Mouse (Mus musculus): ENCODE data around the gene Ago3.

GRCm38 (mm10) chr4:126431746-126432145, 2.4 kb upstream of the Ago3 start:
- TF ChIP-seq CTCF (IDR thresholded peaks at IDR 0.05; ENCODE audit: low read depth, low read length): no peak
- TF ChIP-seq POLR2A (IDR thresholded peaks at IDR 0.05; ENCODE audit: borderline replicate concordance, low read depth, low read length): no peak

Data from bone marrow macrophage, adult 2 months (primary cell).